Mouse (Mus musculus) layer of hippocampus, adult 2 months (tissue): ENCODE results near the gene Gab1. TPM values are rescaled to one million over a fixed set of nuclear protein-coding genes. Genes with fewer than 3 reads are reported as not detected.

Experiments used
- DNase-seq, 2 experiments: peaks; one replicate each; pipeline ENCODE4 v3.0.0; 2022; ENCODE audit warnings: low spot score in 2 of 2
- H3K27ac ChIP-seq: fragments of 200-600 bp; 2 replicates; pipeline ENCODE4 v1.8.1; 2022
- H3K4me3 ChIP-seq: fragments of 200-600 bp; 2 replicates; pipeline ENCODE4 v1.8.1; 2022; ENCODE audit warnings: mild to moderate bottlenecking
- CTCF ChIP-seq: fragments of 200-600 bp; conservative IDR thresholded peaks from 2 replicates; pipeline ENCODE4 v1.8.1; 2022; ENCODE audit warnings: antibody characterized with exemption, mild to moderate bottlenecking, moderate library complexity
- total RNA-seq, 2 experiments: library from RNA; stranded (reverse); gene quantifications; 2 replicates each; pipeline ENCODE4 v1.2.3; 2021

The Gab1 gene
- total RNA-seq, 2 experiments from 2014 or later, result 14.8 to 17.5 TPM

DNA sequence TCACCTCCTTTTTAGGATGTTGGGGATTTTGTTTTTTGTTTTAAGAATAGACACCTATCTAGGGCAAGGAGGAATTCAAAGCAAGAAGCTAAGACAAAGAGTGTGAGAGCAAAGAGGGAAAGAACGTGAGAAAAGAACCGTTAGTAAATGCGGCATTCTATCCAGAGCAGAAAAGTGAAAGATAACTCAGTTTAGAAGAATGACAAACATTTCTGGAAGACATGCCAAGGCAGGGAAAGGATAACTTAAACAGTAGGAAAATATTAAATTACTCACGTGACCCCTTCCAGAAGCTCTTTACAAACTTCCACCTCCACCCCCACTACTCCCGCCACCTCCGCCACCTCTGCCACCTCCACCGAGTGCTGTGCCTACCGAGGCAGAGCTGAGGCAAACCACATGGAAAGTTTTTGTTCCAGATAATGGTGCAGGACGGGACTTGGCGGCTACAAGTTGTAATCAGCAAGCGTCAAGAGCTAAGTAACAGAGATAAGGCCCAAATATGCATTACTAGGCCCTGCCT lies 11.5 kb downstream of the Gab1 start:
- no peak for TF ChIP-seq CTCF
- DNase-seq, result no peak
- H3K27ac ChIP-seq, result peak overlapping the region; percentile 68; the same call in 1 of the 2 replicates
- H3K4me3 ChIP-seq, result no peak overlapping the region

DNA sequence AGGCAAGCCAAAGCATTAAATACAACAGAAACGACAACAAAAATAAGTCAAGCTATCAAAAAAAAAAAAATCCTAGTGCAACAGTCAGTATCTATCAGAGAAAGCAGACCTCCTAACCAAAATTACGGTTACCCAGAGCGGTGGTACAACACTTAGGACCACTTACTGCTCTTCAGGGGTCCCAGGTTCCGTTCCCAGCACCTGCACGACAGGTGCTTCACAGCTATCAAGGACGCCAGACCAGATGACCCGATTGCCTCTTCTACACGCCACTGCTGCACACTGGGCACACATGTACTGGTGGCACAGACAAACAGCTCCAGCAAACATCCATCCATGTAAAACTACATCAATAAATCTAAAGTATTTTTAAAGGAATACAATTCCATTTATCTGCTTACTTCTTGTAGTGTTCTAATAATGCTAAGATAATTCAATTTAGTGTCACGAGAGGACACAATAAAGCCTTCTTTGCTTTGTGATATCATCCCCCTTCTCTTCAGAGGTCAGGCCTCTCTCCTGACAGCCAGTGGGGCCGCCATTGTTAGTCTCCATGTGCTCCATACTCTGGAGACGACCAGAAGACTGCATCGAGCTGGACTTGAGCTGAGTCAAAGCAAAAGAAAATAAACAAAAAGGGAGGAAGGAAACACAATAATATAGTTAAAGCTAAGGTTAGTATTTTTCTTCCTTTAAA lies 12.2 kb downstream of the Gab1 start:
- H3K27ac ChIP-seq, result peak overlapping the region; percentile 29; the same call in 1 of the 2 replicates
- no peak overlapping the region for H3K4me3 ChIP-seq
- no peak for DNase-seq
- no peak for TF ChIP-seq CTCF

DNA sequence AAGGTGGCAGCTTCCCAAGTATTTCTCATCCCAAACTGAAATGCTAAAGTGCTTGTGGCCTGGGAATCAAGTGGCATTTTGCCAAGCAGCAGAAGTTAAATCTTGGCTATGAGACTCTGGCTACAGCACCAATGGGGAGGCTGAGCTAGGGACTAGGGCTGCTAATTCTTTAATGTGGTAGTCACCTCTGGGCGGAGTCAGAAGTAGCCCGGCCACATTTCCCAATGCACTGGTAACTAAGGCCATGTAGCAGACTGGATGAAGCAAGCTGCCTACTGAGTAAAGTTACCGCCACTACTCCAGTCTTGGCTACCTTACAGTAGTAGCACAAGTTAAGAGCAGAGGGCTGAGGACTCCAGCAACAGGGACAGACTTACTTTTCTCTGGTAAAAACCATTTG lies 12.7 kb downstream of the Gab1 start:
- no peak for TF ChIP-seq CTCF
- DNase-seq, result no peak
- Histone ChIP-seq H3K27ac (0 out of 2 replicates have a peak overlapping the region, but pooled peaks have one; percentile 29), H3K4me3 (no peak overlapping the region)

DNA sequence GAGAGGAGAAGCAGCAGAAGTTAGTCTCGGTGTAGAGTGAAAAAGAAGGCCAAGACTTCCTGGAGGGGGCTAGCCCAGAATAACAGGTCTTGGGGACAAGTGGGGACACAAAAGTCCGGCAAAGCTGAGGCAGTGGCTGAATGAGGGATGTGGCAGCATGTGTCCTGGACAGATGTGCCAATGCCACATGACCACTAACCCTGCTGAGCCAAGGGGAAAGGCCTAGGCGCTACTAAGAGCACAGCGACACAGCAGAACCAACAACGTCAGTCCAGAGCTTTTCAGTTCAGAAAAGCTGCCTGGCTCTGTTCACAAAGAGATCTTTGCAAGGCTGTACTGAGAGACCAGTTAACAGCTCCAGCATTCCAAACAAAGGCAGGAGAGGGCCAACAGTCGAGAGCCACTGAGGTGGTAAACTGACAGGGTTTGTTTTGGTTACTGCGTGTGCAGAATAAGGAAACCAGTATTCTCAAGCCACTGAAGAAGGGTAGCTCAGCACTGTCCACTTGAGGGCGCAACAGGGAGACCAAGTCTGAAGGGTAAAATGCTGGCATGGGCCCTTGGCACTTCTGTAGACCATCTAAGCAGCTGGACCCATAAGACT lies 15.0 kb downstream of the Gab1 start:
- H3K4me3 ChIP-seq, result no peak overlapping the region
- peak; percentile 34 to 71 for DNase-seq
- H3K27ac ChIP-seq, result peak overlapping the region; percentile 65
- TF ChIP-seq CTCF, result peak; percentile 69

DNA sequence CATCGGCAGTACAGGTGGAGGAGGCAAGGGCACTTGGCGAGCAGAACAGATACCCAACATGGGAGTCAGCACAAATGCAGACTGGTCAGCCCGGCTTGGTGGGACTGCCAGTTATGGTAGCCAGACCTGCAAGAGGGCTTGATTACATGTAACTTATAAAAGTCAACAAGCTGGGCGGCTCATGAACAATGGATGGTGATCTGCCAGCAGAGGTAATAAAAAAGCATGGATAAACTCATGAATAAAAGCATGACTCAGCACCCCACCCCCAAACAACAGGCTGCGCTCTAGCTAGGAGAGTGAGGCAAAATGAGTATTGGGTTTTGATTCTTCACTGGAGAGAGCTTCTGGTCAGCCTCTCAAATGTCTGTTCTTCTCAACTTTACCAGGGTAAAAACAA lies 16.9 kb downstream of the Gab1 start:
- no peak for DNase-seq
- Histone ChIP-seq H3K4me3 (no peak overlapping the region), H3K27ac (no peak overlapping the region)
- no peak for TF ChIP-seq CTCF

DNA sequence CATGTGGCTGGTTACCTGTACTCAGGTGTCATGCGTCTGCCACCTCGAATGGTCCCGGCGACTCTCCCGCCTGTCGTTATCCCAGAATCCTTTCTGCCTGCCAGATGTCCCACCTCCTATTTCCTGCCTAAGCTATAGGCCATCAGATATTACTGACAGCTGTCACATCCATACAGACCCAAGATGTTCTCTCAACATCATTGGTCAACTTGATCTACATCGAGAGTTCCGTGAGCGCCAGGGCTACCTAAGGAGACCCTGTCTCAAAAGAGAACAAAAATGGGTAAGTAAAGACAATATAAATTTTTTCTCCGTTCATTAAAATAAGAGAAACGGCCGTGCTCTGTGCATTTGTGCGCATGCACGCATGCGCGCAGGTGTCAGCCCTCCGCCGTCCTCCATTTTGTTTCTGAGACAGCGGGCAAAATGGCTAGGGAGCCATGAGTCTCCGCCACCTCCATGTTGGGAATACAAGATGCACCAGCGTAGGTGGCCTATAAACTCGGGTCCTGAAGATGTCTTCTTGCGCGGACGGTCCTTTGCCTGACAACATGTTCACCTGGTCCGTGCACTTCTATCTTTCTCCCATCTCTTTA lies 21.0 kb downstream of the Gab1 start:
- Histone ChIP-seq H3K4me3 (no peak overlapping the region), H3K27ac (no peak overlapping the region)
- TF ChIP-seq CTCF, result no peak

DNA sequence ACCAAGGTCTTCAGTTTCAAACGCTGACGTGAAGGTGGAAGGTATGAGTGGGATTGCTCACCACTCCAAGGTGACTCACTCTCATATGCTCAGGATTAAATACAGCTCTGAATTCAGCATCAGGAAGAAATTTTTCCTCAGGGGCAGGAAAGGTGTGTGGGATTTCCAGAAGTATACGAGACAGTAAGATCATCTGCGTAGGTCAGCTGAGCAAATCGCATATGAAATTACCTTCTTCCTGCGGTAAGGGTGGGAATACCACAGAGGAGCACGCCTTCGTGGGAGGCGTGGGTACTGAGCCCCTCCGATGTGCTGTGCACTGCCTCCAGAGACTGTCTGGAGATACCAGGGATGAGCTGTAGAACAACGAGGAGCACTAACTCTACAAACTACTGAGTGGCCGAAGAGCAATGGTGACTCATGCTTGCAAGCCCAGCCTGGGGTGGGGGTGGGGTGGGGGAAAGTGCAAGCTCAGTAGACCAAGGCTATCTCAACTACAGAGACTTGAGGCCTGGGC lies 22.4 kb downstream of the Gab1 start:
- H3K4me3 ChIP-seq, result no peak overlapping the region
- H3K27ac ChIP-seq, result no peak overlapping the region
- DNase-seq, result no peak
- no peak for TF ChIP-seq CTCF

More for the DNA sequence above, 21.0 kb downstream of the Gab1 start:
- DNase-seq, result no peak

DNA sequence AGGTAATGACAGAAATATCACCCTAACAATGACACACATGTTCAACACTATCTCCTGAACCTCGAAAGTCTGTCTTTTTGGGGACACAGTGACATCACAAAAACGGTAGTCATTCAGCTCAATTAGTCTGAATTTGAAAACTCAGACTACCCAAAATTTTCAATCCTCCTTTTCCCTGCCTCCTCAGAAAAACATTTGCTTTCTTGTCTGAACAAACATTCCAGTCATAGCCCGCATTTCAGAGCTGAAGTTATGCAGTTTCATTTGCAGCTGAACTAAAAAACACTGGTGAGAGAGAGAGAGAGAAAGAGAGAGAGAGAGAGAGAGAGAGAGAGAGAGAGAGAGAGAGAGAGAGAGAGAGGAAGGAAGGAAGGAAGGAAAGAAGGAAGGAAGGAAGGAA lies 23.2 kb downstream of the Gab1 start:
- Histone ChIP-seq H3K27ac (no peak overlapping the region), H3K4me3 (no peak overlapping the region)
- no peak for DNase-seq
- no peak for TF ChIP-seq CTCF

DNA sequence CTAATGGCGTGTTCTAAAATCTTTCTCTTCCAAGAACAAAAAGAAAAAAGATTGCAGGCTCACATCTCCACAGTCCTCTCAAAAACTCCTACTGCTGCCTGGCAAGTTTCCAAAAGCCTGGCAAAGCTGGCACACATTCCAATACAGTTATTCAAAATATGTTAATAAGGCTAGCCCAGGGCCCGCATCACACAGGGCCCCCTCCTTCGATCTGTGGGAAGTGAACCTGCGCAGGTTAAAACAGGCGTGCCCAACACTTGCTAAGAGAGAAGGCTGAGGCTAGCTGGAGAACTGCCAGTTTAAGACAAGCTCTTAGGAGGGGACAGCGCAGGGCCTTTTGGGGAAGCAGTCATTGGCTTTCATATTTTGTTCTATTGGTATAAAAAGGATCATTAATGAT lies 23.7 kb downstream of the Gab1 start:
- H3K27ac ChIP-seq, result no peak overlapping the region
- TF ChIP-seq CTCF, result no peak
- DNase-seq, result peak; percentile 41 to 56
- no peak overlapping the region for H3K4me3 ChIP-seq

DNA sequence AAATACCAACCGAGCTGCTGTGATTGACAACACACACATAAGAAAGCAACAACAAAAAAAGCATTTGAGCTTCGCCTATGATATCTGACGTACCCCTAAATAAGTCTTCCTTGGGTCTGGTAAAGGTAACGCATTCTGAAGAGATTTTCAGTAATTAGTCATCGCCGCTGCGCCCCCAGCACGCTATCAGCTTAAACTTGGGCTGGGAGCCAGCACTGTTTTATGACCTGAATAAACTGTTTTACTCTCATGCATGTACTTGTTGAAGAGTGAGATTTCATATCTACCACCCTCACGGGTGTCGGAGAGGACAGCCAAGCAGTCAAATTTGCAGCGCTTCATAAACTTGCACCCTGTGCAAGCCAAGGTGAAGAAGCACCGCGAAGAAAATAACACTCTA lies 26.7 kb downstream of the Gab1 start:
- Histone ChIP-seq H3K27ac (no peak overlapping the region), H3K4me3 (no peak overlapping the region)
- no peak for DNase-seq
- TF ChIP-seq CTCF, result no peak

DNA sequence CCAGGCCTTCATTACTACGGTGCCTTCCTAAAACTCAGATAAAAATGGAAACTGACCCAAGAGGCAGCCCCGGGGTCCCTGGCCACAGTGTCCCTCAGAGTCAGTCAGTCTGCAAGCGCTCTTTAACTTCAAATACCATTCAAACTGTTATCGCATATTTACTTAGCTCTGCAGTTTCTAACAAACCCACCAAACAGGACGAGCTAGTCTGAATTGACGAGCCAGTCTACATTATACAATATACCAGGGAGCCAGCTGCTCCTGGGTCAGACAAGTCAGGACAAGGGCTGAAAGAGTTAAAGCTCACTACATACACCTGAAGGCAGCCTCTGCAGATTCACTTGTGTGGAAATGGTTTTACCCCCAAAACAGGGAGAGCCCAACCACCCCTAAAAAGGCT lies 27.1 kb downstream of the Gab1 start:
- Histone ChIP-seq H3K4me3 (no peak overlapping the region), H3K27ac (0 out of 2 replicates have a peak overlapping the region, but pooled peaks have one; percentile 36)
- TF ChIP-seq CTCF, result no peak
- no peak for DNase-seq

DNA sequence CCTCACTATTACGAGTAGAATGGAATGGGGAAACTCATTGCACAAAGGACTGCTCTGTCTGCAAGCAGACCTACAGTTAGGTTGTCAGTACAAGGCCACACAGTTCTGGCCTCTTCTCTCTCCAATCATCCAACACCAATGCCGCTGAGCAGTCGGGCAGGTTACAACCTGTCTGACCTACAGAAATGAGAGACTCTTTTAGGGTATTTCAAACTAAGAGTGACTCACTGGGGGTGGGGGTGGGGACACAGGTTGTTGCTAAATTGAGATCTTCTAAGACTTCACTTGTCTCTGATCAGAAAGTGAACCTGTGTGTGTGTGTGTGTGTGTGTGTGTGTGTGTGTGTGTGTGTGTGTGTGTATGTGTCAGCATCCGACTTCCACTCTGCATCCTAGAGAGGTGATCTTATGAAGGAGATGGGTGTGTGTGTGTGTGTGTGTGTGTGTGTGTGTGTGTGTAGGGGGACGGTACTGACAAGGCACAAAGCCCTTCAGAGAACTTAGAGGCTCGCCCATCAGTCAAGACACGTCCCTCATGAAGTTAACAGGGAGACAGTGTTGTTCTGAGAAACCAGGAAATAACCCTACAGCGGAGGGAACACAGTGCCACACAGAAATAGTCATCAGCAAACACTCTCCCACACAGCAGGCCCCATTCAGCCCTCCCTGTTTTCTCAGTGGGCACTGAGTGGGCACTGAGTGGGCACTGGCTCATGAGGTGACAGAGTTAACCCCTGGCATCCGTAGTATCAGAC lies 27.7 kb downstream of the Gab1 start:
- Histone ChIP-seq H3K27ac (0 out of 2 replicates have a peak overlapping the region, but pooled peaks have one; percentile 36), H3K4me3 (no peak overlapping the region)
- no peak for DNase-seq
- TF ChIP-seq CTCF, result no peak
